Mouse (Mus musculus) leukemia stem cell, adult 10-12 weeks (primary cell): ENCODE results near the gene Prmt9. TPM values are rescaled to one million over a fixed set of nuclear protein-coding genes. Genes with fewer than 3 reads are reported as not detected.

ENCODE experiments used
- polyA plus RNA-seq: library from polyadenylated mRNA; stranded (reverse); fragments of >175 nt; gene quantifications from 2 replicates; pipeline ENCODE4 v1.2.3, GENCODE M21; 2012; ENCODE audit warnings: low replicate concordance

Prmt9 gene
- polyA plus RNA-seq = 4.0 and 4.8 TPM in 2 replicates

DNA sequence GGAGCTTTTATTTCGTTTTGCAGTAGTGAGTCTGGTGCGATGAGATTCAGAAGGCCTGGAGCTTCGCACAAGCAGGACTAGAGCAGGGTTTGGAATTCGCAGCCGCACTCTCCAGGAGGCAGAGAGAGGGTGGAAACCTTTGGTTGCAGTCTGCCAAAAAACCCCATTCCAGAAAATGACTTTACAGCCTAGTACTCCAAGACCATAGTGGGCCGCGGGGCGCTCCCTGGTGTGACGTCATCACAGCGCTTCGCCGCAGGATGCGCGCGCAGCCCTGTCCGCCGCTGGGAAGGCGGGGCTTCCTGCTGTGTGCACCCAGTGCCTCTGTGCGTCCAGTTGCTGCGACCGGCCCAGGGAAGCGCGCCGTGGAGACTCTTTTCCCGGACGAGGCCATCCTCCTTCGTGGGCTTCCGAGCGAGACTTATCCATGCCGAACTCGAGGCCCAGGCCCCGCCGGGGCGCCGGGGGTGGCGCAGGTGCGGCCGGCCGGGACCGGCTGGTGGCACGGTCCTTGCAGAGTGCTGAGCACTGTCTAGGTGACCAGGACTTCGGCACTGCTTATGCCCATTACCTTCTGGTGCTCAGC, at the start of gene Prmt9:
TSS of gene Prmt9 (plus strand) at position 277 of the 586 bp plus-strand sequence.

DNA sequence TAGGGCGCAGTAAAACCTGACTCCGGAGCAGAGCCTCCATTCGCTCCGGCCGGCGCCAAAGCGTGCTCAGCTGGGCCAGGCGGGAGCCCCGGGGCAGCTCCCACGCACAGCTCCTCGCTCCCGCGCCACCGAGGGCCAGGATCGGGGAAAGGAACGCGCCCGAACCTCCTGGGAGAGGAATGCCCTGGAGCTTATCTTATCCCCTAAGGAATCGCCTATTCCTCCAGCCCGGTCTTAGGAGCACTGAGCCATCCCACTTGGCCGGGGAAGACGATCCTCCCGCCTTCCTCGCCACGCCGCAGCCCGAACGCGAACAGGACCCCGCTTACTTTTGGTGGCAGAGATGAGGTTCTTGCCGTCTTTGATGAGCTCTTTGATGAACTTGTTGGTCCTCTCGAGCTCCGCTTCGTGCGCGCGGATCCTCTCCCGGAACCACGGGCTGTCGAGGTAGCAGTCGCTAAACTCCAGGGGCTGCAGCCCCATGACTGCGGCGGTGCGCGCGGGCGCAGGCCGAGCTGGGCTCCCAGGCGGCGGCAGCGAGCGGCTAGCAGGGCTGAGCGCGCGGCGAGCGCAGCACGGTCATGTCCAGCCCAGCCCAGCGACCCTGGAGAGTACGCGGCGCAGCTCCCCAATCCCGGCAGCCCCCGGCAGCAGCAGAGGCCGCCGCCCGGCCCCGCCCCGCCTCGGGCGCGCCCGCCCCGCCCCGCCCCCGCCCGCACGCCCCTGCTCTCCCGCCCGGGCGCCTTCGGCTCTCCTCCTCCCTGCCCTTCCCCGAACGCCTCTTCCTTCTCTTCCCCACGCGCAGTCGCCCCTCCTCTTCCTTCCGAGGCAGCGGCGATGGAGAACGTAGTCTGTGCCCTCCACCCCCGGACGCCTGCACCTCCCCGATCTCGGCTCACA, 31.6 kb upstream of the Prmt9 start, which contains the start of gene Arhgap10:
TSS of gene Arhgap10 (minus strand) at position 653 of the 900 bp plus-strand sequence.

DNA sequence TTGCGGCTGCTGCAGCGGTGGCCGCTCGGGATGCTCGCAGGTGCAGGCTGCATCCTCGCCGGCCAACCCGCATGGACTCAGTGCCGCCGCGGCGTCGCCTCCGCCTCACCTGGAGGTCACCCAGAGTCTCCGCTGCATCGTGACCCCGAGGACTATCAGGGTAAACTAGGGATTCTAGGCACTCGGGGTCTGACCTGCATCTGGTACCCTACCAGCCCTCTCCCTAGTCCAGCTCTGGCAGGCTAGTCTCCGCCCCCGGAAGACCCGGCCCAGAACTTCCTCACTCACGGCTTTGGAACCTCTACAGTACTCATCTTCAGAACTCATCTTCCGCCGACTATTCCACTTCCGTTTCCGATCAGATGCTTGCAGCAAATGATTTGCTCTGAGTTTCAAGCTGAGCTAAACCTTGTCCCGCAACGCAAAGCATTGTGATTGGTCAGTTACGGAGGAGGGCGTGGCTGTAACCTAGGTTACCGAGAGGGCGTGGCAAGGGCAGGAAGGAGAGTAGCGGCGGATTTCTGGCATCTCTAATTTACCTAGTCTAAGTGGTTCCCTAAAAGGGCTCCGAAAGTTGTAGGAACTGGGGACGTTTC, 61.3 kb downstream of the Prmt9 start, which contains the start of gene Tmem184c:
TSS of gene Tmem184c (minus strand) at position 325 of the 596 bp plus-strand sequence.

Other genes with a start within 250 kb of the Prmt9 start
- gene Arhgap10, start 31.4 kb upstream of the Prmt9 start, polyA plus RNA-seq = 6.2 and 6.7 TPM in 2 replicates
- gene Tmem184c, start 61.3 kb downstream of the Prmt9 start, polyA plus RNA-seq = 3.2 and 5.4 TPM in 2 replicates
- 0.16 TPM in 1 of 2 replicates, not detected in the other for gene Ednra, start 175.1 kb downstream of the Prmt9 start, polyA plus RNA-seq